Mouse (Mus musculus): ENCODE results near the gene Kcnk6. TPM values are rescaled to one million over a fixed set of nuclear protein-coding genes. Genes with fewer than 3 reads are reported as not detected.

The Kcnk6 gene
- polyA plus RNA-seq, 1 experiment from 2014 or later = 1.2 TPM

- Histone ChIP-seq H3K36me3 (0 out of 2 replicates have a peak, but pooled peaks cover 5% of the 10 kb centered on the region), H3K27me3 (ENCODE audit: low read depth, poor library complexity, severe bottlenecking) (no peaks in the 10 kb centered on the region), H3K27ac (no peak overlapping the region), H3K9me3 (replicated peaks) (no peaks in the 10 kb centered on the region), H3K4me1 (peaks cover 44% of the 10 kb centered on the region), H3K4me3 (no peak overlapping the region)
- WGBS = 75% methylated on average over 6 of the region's 6 CpGs
- DNase-seq (ENCODE audit: low spot score) = no peak
These were observed 29.8 kb upstream of the Kcnk6 start for GRCm38 (mm10) chr7:29262151-29262550.

- 80% methylated on average over 10 of the region's 10 CpGs for WGBS
- peak; percentile 48 for DNase-seq (ENCODE audit: low spot score)
These were observed 27.7 kb upstream of the Kcnk6 start for GRCm38 (mm10) chr7:29259781-29260730.

GRCm38 (mm10) chr7:29257368-29257767 lies 25.1 kb upstream of the Kcnk6 start:
- Histone ChIP-seq H3K27me3 (ENCODE audit: low read depth, poor library complexity, severe bottlenecking) (no peaks in the 10 kb centered on the region), H3K36me3 (0 out of 2 replicates have a peak, but pooled peaks cover 5% of the 10 kb centered on the region), H3K27ac (no peak overlapping the region), H3K9me3 (replicated peaks) (no peaks in the 10 kb centered on the region), H3K4me3 (no peak overlapping the region), H3K4me1 (peaks cover 50% of the 10 kb centered on the region)
- DNase-seq (ENCODE audit: low spot score) = no peak
- 100% methylated on average over 1 of the region's 1 CpGs for WGBS

More at GRCm38 (mm10) chr7:29259781-29260730, 27.7 kb upstream of the Kcnk6 start:
- Histone ChIP-seq H3K4me3 (peak overlapping the region; percentile 33), H3K36me3 (0 out of 2 replicates have a peak, but pooled peaks cover 5% of the 10 kb centered on the region), H3K27ac (peak overlapping the region; percentile 84), H3K9me3 (replicated peaks) (no peaks in the 10 kb centered on the region), H3K27me3 (ENCODE audit: low read depth, poor library complexity, severe bottlenecking) (no peaks in the 10 kb centered on the region), H3K4me1 (peaks cover 37% of the 10 kb centered on the region)

GRCm38 (mm10) chr7:29255875-29256274 lies 23.6 kb upstream of the Kcnk6 start:
- 85% methylated on average over 4 of the region's 4 CpGs for WGBS
- DNase-seq (ENCODE audit: low spot score) = no peak
- no peak overlapping the region for H3K4me3 ChIP-seq
- H3K36me3 ChIP-seq = 0 out of 2 replicates have a peak, but pooled peaks cover 5% of the 10 kb centered on the region
- peaks cover 45% of the 10 kb centered on the region for H3K4me1 ChIP-seq
- no peak overlapping the region for H3K27ac ChIP-seq
- H3K27me3 ChIP-seq (ENCODE audit: low read depth, poor library complexity, severe bottlenecking) = no peaks in the 10 kb centered on the region
- no peaks in the 10 kb centered on the region for H3K9me3 ChIP-seq (replicated peaks)

GRCm38 (mm10) chr7:29253842-29254241 lies 21.5 kb upstream of the Kcnk6 start:
- Histone ChIP-seq H3K27ac (0 out of 2 replicates have a peak overlapping the region, but pooled peaks have one; percentile 6), H3K27me3 (ENCODE audit: low read depth, poor library complexity, severe bottlenecking) (peaks cover 7% of the 10 kb centered on the region), H3K4me1 (peaks cover 28% of the 10 kb centered on the region), H3K9me3 (replicated peaks) (no peaks in the 10 kb centered on the region), H3K4me3 (no peak overlapping the region), H3K36me3 (0 out of 2 replicates have a peak, but pooled peaks cover 5% of the 10 kb centered on the region)
- DNase-seq (ENCODE audit: low spot score) = no peak
- WGBS = 53% methylated on average over 5 of the region's 5 CpGs

- Histone ChIP-seq H3K4me1 (peaks cover 32% of the 10 kb centered on the region), H3K36me3 (peaks cover 14% of the 10 kb centered on the region), H3K4me3 (no peak overlapping the region), H3K9me3 (replicated peaks) (no peaks in the 10 kb centered on the region), H3K27ac (no peak overlapping the region), H3K27me3 (ENCODE audit: low read depth, poor library complexity, severe bottlenecking) (peaks cover 21% of the 10 kb centered on the region)
- DNase-seq (ENCODE audit: low spot score) = no peak
- WGBS = 78% methylated on average over 3 of the region's 3 CpGs
These were observed 18.9 kb upstream of the Kcnk6 start for GRCm38 (mm10) chr7:29251166-29251565.

GRCm38 (mm10) chr7:29248261-29248841 lies 16.0 kb upstream of the Kcnk6 start, which contains the start of gene 2200002D01Rik:
2200002D01Rik (minus strand) TSS chr7:29248466.
- Histone ChIP-seq H3K9me3 (replicated peaks) (no peaks in the 10 kb centered on the region), H3K27me3 (ENCODE audit: low read depth, poor library complexity, severe bottlenecking) (peaks cover 21% of the 10 kb centered on the region), H3K4me3 (peak within 1 kb of the TSS; percentile 48), H3K36me3 (peaks cover 39% of the 10 kb centered on the region), H3K4me1 (peaks cover 23% of the 10 kb centered on the region), H3K27ac (peak within 1 kb of the TSS; percentile 68)
- 5% methylated on average over 20 of the region's 20 CpGs for WGBS
- DNase-seq (ENCODE audit: low spot score) = peak; percentile 57

- H3K4me1 ChIP-seq = peaks cover 18% of the 10 kb centered on the region
- peaks cover 39% of the 10 kb centered on the region for H3K36me3 ChIP-seq
- peaks cover 21% of the 10 kb centered on the region for H3K27me3 ChIP-seq (ENCODE audit: low read depth, poor library complexity, severe bottlenecking)
- no peaks in the 10 kb centered on the region for H3K9me3 ChIP-seq (replicated peaks)
- peak; percentile 45 for DNase-seq (ENCODE audit: low spot score)
- peak overlapping the region; percentile 68 for H3K27ac ChIP-seq
- peak overlapping the region; percentile 48 for H3K4me3 ChIP-seq
- 6% methylated on average over 19 of the region's 19 CpGs for WGBS
These were observed 15.4 kb upstream of the Kcnk6 start for GRCm38 (mm10) chr7:29247706-29248105.

GRCm38 (mm10) chr7:29247314-29247700 lies 15.0 kb upstream of the Kcnk6 start:
- H3K27me3 ChIP-seq (ENCODE audit: low read depth, poor library complexity, severe bottlenecking) = peaks cover 21% of the 10 kb centered on the region
- peaks cover 18% of the 10 kb centered on the region for H3K4me1 ChIP-seq
- peak overlapping the region; percentile 48 for H3K4me3 ChIP-seq
- DNase-seq (ENCODE audit: low spot score) = peak; percentile 92
- H3K36me3 ChIP-seq = peaks cover 39% of the 10 kb centered on the region
- no peaks in the 10 kb centered on the region for H3K9me3 ChIP-seq (replicated peaks)
- peak overlapping the region; percentile 68 for H3K27ac ChIP-seq
- WGBS = 25% methylated on average over 16 of the region's 16 CpGs

GRCm38 (mm10) chr7:29246619-29247313 lies 14.5 kb upstream of the Kcnk6 start:
- DNase-seq (ENCODE audit: low spot score) = no peak
- WGBS = 84% methylated on average over 21 of the region's 21 CpGs
- H3K4me1 ChIP-seq = peaks cover 18% of the 10 kb centered on the region

GRCm38 (mm10) chr7:29246015-29246414 lies 13.7 kb upstream of the Kcnk6 start:
- no peaks in the 10 kb centered on the region for H3K9me3 ChIP-seq (replicated peaks)

More at GRCm38 (mm10) chr7:29246619-29247313, 14.5 kb upstream of the Kcnk6 start:
- Histone ChIP-seq H3K36me3 (peaks cover 39% of the 10 kb centered on the region), H3K27ac (peak overlapping the region; percentile 68; the same call in 1 of the 2 replicates), H3K9me3 (replicated peaks) (no peaks in the 10 kb centered on the region), H3K27me3 (ENCODE audit: low read depth, poor library complexity, severe bottlenecking) (peaks cover 21% of the 10 kb centered on the region), H3K4me3 (peak overlapping the region; percentile 48)

GRCm38 (mm10) chr7:29244732-29245416 lies 12.6 kb upstream of the Kcnk6 start:
- DNase-seq (ENCODE audit: low spot score) = no peak
- H3K9me3 ChIP-seq (replicated peaks) = no peaks in the 10 kb centered on the region
- WGBS = 86% methylated on average over 7 of the region's 7 CpGs
- H3K27ac ChIP-seq = no peak overlapping the region
- H3K4me3 ChIP-seq = no peak overlapping the region
- H3K36me3 ChIP-seq = peaks cover 39% of the 10 kb centered on the region
- peaks cover 18% of the 10 kb centered on the region for H3K4me1 ChIP-seq
- H3K27me3 ChIP-seq (ENCODE audit: low read depth, poor library complexity, severe bottlenecking) = peaks cover 21% of the 10 kb centered on the region

More at GRCm38 (mm10) chr7:29246015-29246414, 13.7 kb upstream of the Kcnk6 start:
- Histone ChIP-seq H3K36me3 (peaks cover 39% of the 10 kb centered on the region), H3K4me1 (peaks cover 18% of the 10 kb centered on the region), H3K27ac (no peak overlapping the region), H3K27me3 (ENCODE audit: low read depth, poor library complexity, severe bottlenecking) (peaks cover 21% of the 10 kb centered on the region), H3K4me3 (no peak overlapping the region)
- DNase-seq (ENCODE audit: low spot score) = no peak
- WGBS = 96% methylated on average over 5 of the region's 5 CpGs

Data from limb, embryonic 10.5 days (tissue).